Mouse (Mus musculus): Measurements from ENCODE around the gene Tpt1. TPM values are rescaled to one million over a fixed set of nuclear protein-coding genes. Genes with fewer than 3 reads are reported as not detected.

The Tpt1 gene
- total and polyA plus RNA-seq, 3 experiments, result 698 to 1,876 (median 1,607) TPM

DNA sequence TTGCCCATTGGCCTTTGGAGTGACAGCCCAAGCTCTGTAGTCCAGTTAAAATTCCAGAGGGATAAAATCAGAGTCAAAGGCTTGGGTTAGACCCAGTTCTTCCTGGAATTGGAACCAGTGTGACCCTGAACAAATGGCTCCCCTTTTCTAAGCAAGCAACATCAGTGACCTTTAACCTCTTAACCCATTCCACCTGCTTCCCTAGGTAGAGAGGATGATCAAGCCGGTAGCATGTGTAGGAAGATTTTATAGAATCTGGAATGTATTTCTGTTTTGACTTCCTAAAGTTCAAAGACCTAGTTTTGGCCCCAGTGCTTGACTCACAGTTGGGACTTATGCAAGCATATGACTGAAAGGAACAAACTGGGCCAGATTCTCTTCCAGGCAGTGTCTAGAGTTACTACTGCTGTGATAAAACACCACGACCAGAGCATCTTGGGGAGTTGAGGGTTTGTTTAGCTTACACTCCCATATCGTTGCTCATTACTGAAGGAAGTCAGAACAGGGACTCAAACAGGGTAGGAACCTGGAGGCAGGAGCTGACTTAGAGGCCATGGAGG, 18.0 kb upstream of the Tpt1 start:
- in situ Hi-C loops (cut with MboI; ENCODE audit: low pct_ligation_motif_present, low pct_unique_long_range_greater_than_20kb, low sequenced_read_pairs), result no loop called here
- no peaks in the 10 kb centered on the region for H3K36me3 ChIP-seq (replicated peaks in 1 of 2; ENCODE audit: control insufficient read depth in 1 of 2, insufficient read depth in 1 of 2, low read length in 1 of 2)
- no peak for TF ChIP-seq CHD2 (IDR thresholded peaks at IDR 0.05; ENCODE audit: low read length)
- TF ChIP-seq NRF1 (IDR thresholded peaks at IDR 0.05; ENCODE audit: low read depth, low read length), result no peak
- TF ChIP-seq JUN (IDR thresholded peaks at IDR 0.05; ENCODE audit: insufficient read depth, low read depth, low read length), result no peak
- TF ChIP-seq TBP (conservative IDR thresholded peaks at IDR 0.05; ENCODE audit: low read depth, low read length), result no peak
- TF ChIP-seq RCOR1 (conservative IDR thresholded peaks at IDR 0.05; ENCODE audit: low read depth, low read length), result no peak
- TF ChIP-seq UBTF (IDR thresholded peaks at IDR 0.05; ENCODE audit: low read depth, low read length), result no peak
- no peak for TF ChIP-seq ZC3H11A (IDR thresholded peaks at IDR 0.05; ENCODE audit: low read depth, low read length)
- no peak for TF ChIP-seq MYC (IDR thresholded peaks at IDR 0.05; ENCODE audit: low read depth, low read length)
- TF ChIP-seq NELFE (IDR thresholded peaks at IDR 0.05; ENCODE audit: low read depth, low read length), result no peak
- peaks cover 0 to 10% of the 10 kb centered on the region in 2 experiments; a peak in 2 of 4 replicates for H3K4me1 ChIP-seq (ENCODE audit: control insufficient read depth in 1 of 2, insufficient read depth in 2 of 2)
- H3K27me3 ChIP-seq (replicated peaks), result no peaks in the 10 kb centered on the region
- H3K79me2 ChIP-seq (replicated peaks; ENCODE audit: control insufficient read depth, extremely low read depth, insufficient read depth, poor library complexity, severe bottlenecking), result no peaks in the 10 kb centered on the region
- no peak overlapping the region for H3K4me2 ChIP-seq (ENCODE audit: insufficient read depth, low read depth, poor library complexity, severe bottlenecking)
- H3K27ac ChIP-seq (ENCODE audit: insufficient read depth, low read depth), result no peak overlapping the region
- dilution Hi-C loops (cut with MboI; ENCODE audit: extremely low pct_ligation_motif_present, extremely low pct_unique_long_range_greater_than_20kb, low sequenced_read_pairs), result no loop called here
- no peaks in the 10 kb centered on the region for H3K9me3 ChIP-seq (replicated peaks; ENCODE audit: low read length)
- H3K4me3 ChIP-seq (replicated peaks in 1 of 3; ENCODE audit: low read depth in 2 of 3, low read length in 2 of 3, poor library complexity in 1 of 3), result no peak overlapping the region
- no peak overlapping the region for H3K9ac ChIP-seq (ENCODE audit: insufficient read depth, low read depth)
- DNase-seq (ENCODE audit: extremely low read depth), result no peak

DNA sequence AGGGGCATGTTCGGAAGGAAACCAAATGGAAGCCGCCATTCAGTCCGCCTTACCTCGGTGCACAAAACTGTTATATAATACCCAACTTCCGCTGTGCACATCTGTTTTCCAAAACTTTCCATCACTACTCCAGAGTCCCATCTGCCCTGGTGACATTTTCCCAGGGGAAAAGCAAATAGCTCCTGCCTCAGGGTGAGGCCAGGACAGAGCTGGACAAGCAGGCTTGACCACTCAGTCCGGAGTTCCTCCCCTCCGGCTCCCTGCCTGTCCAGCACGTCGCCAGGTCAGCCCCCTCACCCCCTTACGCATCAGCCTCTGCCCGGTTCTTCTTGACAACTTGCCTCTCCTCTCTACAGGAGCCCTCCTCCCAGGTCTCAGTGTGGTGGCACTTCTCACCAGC, 16.7 kb upstream of the Tpt1 start:
- Histone ChIP-seq H3K4me1 (ENCODE audit: control insufficient read depth in 1 of 2, insufficient read depth in 2 of 2) (peaks cover 0 to 19% of the 10 kb centered on the region in 2 experiments; a peak in 2 of 4 replicates), H3K4me3 (replicated peaks in 1 of 3; ENCODE audit: low read depth in 2 of 3, low read length in 2 of 3, poor library complexity in 1 of 3) (no peak overlapping the region), H3K27ac (ENCODE audit: insufficient read depth, low read depth) (no peak overlapping the region), H3K9ac (ENCODE audit: insufficient read depth, low read depth) (no peak overlapping the region), H3K4me2 (ENCODE audit: insufficient read depth, low read depth, poor library complexity, severe bottlenecking) (no peak overlapping the region), H3K36me3 (replicated peaks in 1 of 2; ENCODE audit: control insufficient read depth in 1 of 2, insufficient read depth in 1 of 2, low read length in 1 of 2) (no peaks in the 10 kb centered on the region), H3K79me2 (replicated peaks; ENCODE audit: control insufficient read depth, extremely low read depth, insufficient read depth, poor library complexity, severe bottlenecking) (no peaks in the 10 kb centered on the region), H3K9me3 (replicated peaks; ENCODE audit: low read length) (no peaks in the 10 kb centered on the region), H3K27me3 (replicated peaks) (no peaks in the 10 kb centered on the region)
- TF ChIP-seq GABPA (IDR thresholded peaks at IDR 0.05; ENCODE audit: insufficient replicate concordance, low read depth, low read length) (no peak), ZMIZ1 (IDR thresholded peaks at IDR 0.05; ENCODE audit: low read depth, low read length) (no peak), MAX (IDR thresholded peaks at IDR 0.05; ENCODE audit: low read length) (no peak), MAZ (IDR thresholded peaks at IDR 0.05; ENCODE audit: low read depth, low read length) (no peak), NELFE (IDR thresholded peaks at IDR 0.05; ENCODE audit: low read depth, low read length) (no peak), CHD1 (IDR thresholded peaks at IDR 0.05; ENCODE audit: low read depth, low read length) (no peak), CTCF (conservative IDR thresholded peaks at IDR 0.05 in 1 of 2, IDR thresholded peaks at IDR 0.05 in 1 of 2; ENCODE audit: low read depth in 2 of 2, low read length in 2 of 2) (no peak), MXI1 (IDR thresholded peaks at IDR 0.05; ENCODE audit: low read depth, low read length) (no peak), KAT2A (IDR thresholded peaks at IDR 0.05; ENCODE audit: insufficient replicate concordance, low read length) (no peak), E2F4 (IDR thresholded peaks at IDR 0.05; ENCODE audit: insufficient replicate concordance, low read depth, low read length) (no peak), ETS1 (conservative IDR thresholded peaks at IDR 0.05; ENCODE audit: low read depth, low read length) (no peak), JUN (IDR thresholded peaks at IDR 0.05; ENCODE audit: insufficient read depth, low read depth, low read length) (no peak), CHD2 (IDR thresholded peaks at IDR 0.05; ENCODE audit: low read length) (no peak), PAX5 (IDR thresholded peaks at IDR 0.05; ENCODE audit: low read length) (no peak), RAD21 (IDR thresholded peaks at IDR 0.05; ENCODE audit: low read depth, low read length) (no peak), MEF2A (IDR thresholded peaks at IDR 0.05; ENCODE audit: borderline replicate concordance, low read depth, low read length) (no peak), SMC3 (IDR thresholded peaks at IDR 0.05; ENCODE audit: low read depth, low read length) (no peak), ZNF384 (IDR thresholded peaks at IDR 0.05; ENCODE audit: low read depth, low read length) (no peak), MYC (IDR thresholded peaks at IDR 0.05; ENCODE audit: low read depth, low read length) (no peak)
- DNase-seq (ENCODE audit: extremely low read depth), result no peak
- in situ Hi-C loops (cut with MboI; ENCODE audit: low pct_ligation_motif_present, low pct_unique_long_range_greater_than_20kb, low sequenced_read_pairs) (no loop called here), dilution Hi-C loops (cut with MboI; ENCODE audit: extremely low pct_ligation_motif_present, extremely low pct_unique_long_range_greater_than_20kb, low sequenced_read_pairs) (no loop called here)

Data from CH12.LX (cell line).